Mouse (Mus musculus): ENCODE results near the gene Pld3. TPM values are rescaled to one million over a fixed set of nuclear protein-coding genes. Genes with fewer than 3 reads are reported as not detected.

Gene Pld3
- polyA plus RNA-seq (2014; fragmentation: Illumina TruSeq; extraction: RNeasy Lipid Tissue Mini Kit (QIAGEN cat#74804); ENCODE audit: low read depth, low replicate concordance) = 1.1 TPM

DNA sequence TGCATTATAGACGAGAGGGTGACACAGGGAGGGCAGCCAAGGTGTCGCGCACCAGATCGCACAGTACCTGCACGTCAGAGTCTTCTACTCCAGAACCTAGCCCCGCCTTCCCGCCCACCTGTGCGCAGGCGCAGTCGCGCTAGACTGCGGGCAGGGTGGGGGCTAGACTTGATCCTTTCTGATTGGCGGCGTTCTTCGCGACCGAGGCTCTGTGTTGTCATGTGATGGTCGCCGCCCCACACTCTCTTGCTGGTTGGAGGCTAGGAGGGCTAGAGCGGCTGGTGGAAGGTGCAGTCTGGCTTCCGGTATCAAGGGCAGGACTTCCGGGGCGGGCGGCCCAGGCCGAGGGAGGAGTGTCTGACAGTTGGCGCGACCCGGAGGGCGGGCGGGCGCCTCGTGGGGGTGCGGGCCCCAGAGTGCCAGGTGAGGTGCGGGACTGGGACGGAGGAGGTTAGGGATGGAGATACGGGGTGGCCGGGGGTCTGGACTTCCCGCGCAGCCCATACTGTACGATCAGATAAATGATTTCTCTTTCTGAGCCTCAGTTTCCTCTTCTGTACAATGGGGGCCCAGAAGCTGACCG lies at the start of gene Pld3, which contains the start of gene 2310022A10Rik:
TSS of gene Pld3 (minus strand) at position 288 of the 583 bp plus-strand sequence.
TSS of gene 2310022A10Rik (plus strand) at position 303 of the 583 bp plus-strand sequence.

GRCm38 (mm10) chr7:27591266-27592216 lies 38.5 kb upstream of the Pld3 start, which contains the start of gene Akt2:
Gene Akt2, plus strand, starts transcription at chr7:27591552.

DNA sequence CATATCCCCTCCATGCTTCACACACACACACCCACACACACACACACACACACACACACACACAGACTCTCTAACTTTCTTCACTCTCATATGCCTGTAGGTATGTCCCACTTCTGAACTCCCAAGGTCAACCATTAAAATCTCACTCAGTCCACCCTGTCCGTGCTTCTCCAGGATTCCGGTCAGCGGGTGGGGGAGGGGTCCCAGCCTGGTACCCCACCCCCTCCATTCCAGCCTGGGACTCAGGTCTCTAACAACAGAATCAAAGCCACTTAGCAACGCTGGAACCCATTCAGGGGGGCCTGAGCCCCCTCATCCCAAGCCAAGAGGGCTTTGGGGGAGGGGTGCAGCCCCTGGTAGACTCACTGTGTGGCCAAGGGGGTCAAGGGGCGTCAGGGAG lies 30.1 kb downstream of the Pld3 start, which contains the start of gene Hipk4:
TSS of gene Hipk4 (plus strand) at position 301 of the 400 bp plus-strand sequence.

DNA sequence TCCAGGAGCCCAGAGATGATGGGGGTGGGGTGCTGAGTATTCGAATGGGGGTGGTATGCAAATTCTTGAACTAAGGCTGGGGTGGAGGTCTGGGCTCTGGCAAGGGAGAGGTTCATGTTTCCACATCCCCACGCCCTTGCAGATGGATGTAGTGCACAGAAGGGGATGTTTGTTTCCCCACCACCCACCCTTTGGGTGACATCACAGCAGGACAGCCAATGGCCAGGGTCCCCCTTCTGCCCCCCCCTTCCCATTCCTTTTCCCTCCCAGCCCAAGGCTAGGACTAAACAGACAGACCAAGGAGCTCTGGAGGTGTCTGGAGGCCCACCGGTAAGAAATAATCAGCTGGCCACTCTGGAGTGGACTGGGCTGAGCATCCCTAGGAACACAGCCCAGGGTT lies 54.0 kb downstream of the Pld3 start, which contains the start of gene Prx:
TSS of gene Prx (plus strand) at position 289 of the 400 bp plus-strand sequence.

DNA sequence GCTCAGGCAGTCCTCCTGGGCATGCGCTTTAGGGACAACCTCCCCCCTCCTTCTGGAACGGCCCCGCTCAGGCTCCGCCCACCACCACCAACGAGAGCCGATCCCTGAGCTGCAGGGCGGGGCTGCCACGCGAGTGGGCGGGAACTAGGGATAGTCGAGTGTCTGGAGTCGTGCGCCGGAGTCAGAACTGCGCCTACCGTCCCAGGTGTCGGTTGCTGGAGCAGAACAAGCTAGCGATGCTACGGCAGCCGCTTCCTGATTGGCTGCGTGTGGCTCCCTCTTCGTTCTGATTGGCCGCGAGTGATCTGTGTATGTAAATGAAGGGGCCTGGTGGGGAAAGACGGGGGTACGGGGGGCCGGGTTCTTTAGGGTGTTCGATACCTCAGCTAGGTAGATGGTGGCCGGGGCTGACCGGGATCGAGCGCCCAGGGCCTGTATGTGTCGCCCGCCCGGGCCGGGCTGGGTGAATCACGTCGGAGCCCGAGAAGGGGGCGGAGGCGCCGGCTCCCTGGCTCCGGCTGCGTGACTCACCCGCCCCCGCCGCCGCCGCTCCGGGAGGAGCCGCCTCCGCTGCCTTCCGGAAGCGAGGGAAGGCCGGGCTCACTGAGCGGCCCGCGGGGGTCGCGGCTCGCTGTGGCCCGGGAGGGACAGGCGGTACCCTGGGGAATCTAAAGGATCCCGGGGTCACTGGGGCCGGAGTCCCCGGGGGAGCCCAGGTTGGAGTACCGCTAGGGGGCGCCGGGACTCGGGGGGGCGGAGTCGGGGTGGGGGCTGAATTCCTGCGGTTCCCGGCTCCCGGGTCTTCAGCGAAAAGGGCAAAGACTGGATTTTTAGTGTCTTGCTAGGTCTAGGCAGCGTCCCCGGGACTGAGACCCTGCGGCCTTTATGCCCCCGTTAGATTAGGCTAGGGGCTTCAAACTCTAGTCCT lies 66.0 kb downstream of the Pld3 start, which contains the start of gene Sertad1:
TSS of gene Sertad1 (plus strand) at position 141 of the 928 bp plus-strand sequence.

Other genes with a start within 250 kb of the Pld3 start
- gene Ltbp4, start 215.5 kb downstream of the Pld3 start, polyA plus RNA-seq (2014; fragmentation: Illumina TruSeq; extraction: RNeasy Lipid Tissue Mini Kit (QIAGEN cat#74804); ENCODE audit: low read depth, low replicate concordance) = 0.38 TPM
- 0.64 TPM for gene Shkbp1, start 197.2 kb downstream of the Pld3 start, polyA plus RNA-seq (2014; fragmentation: Illumina TruSeq; extraction: RNeasy Lipid Tissue Mini Kit (QIAGEN cat#74804); ENCODE audit: low read depth, low replicate concordance)
- not detected for gene Gm20479, start 195.8 kb downstream of the Pld3 start, polyA plus RNA-seq (2014; fragmentation: Illumina TruSeq; extraction: RNeasy Lipid Tissue Mini Kit (QIAGEN cat#74804); ENCODE audit: low read depth, low replicate concordance)
- gene Sptbn4, start 105.5 kb downstream of the Pld3 start, polyA plus RNA-seq (2014; fragmentation: Illumina TruSeq; extraction: RNeasy Lipid Tissue Mini Kit (QIAGEN cat#74804); ENCODE audit: low read depth, low replicate concordance) = 0.35 TPM
- gene Blvrb, start 105.2 kb downstream of the Pld3 start, polyA plus RNA-seq (2014; fragmentation: Illumina TruSeq; extraction: RNeasy Lipid Tissue Mini Kit (QIAGEN cat#74804); ENCODE audit: low read depth, low replicate concordance) = not detected
- gene Sertad3, start 79.5 kb downstream of the Pld3 start, polyA plus RNA-seq (2014; fragmentation: Illumina TruSeq; extraction: RNeasy Lipid Tissue Mini Kit (QIAGEN cat#74804); ENCODE audit: low read depth, low replicate concordance) = 0.52 TPM
- 0.91 TPM for gene Sertad1, start 66.3 kb downstream of the Pld3 start, polyA plus RNA-seq (2014; fragmentation: Illumina TruSeq; extraction: RNeasy Lipid Tissue Mini Kit (QIAGEN cat#74804); ENCODE audit: low read depth, low replicate concordance)
- not detected for gene Prx, start 53.9 kb downstream of the Pld3 start, polyA plus RNA-seq (2014; fragmentation: Illumina TruSeq; extraction: RNeasy Lipid Tissue Mini Kit (QIAGEN cat#74804); ENCODE audit: low read depth, low replicate concordance)
- gene Hipk4, start 30.0 kb downstream of the Pld3 start, polyA plus RNA-seq (2014; fragmentation: Illumina TruSeq; extraction: RNeasy Lipid Tissue Mini Kit (QIAGEN cat#74804); ENCODE audit: low read depth, low replicate concordance) = 4.5 TPM
- gene 2310022A10Rik, start within 50 bp of the Pld3 start, polyA plus RNA-seq (2014; fragmentation: Illumina TruSeq; extraction: RNeasy Lipid Tissue Mini Kit (QIAGEN cat#74804); ENCODE audit: low read depth, low replicate concordance) = 16.3 TPM
- 12.0 TPM for gene Akt2, start 38.3 kb upstream of the Pld3 start, polyA plus RNA-seq (2014; fragmentation: Illumina TruSeq; extraction: RNeasy Lipid Tissue Mini Kit (QIAGEN cat#74804); ENCODE audit: low read depth, low replicate concordance)
- not detected for gene Ttc9b, start 100.7 kb upstream of the Pld3 start, polyA plus RNA-seq (2014; fragmentation: Illumina TruSeq; extraction: RNeasy Lipid Tissue Mini Kit (QIAGEN cat#74804); ENCODE audit: low read depth, low replicate concordance)
- 0.97 TPM for gene Map3k10, start 121.4 kb upstream of the Pld3 start, polyA plus RNA-seq (2014; fragmentation: Illumina TruSeq; extraction: RNeasy Lipid Tissue Mini Kit (QIAGEN cat#74804); ENCODE audit: low read depth, low replicate concordance)
- gene Zfp607b, start 136.1 kb upstream of the Pld3 start, polyA plus RNA-seq (2014; fragmentation: Illumina TruSeq; extraction: RNeasy Lipid Tissue Mini Kit (QIAGEN cat#74804); ENCODE audit: low read depth, low replicate concordance) = 17.5 TPM
- 15.3 TPM for gene Zfp60, start 178.2 kb upstream of the Pld3 start, polyA plus RNA-seq (2014; fragmentation: Illumina TruSeq; extraction: RNeasy Lipid Tissue Mini Kit (QIAGEN cat#74804); ENCODE audit: low read depth, low replicate concordance)